Mouse (Mus musculus): ENCODE measurements at regions not wholly inside any gene's neighbourhood (a gene's known extent, or its start where the extent isn't known, plus 50 kb on each side); places are given as distances from the start of the nearest gene placed in this dataset.

GRCm38 (mm10) chr5:100217178-100218035, 57.8 kb upstream of the Tmem150c start:
- no peak overlapping the region for H3K4me3 ChIP-seq

GRCm38 (mm10) chr5:100213901-100214300, 54.3 kb upstream of the Tmem150c start:
- H3K4me2 ChIP-seq (ENCODE audit: low read depth), result no peak overlapping the region
- H3K4me3 ChIP-seq, result no peak overlapping the region
- H3K27me3 ChIP-seq (ENCODE audit: control insufficient read depth, insufficient read depth, insufficient read length), result peaks cover 13% of the 10 kb centered on the region
- no peaks in the 10 kb centered on the region for H3K79me2 ChIP-seq (ENCODE audit: control insufficient read depth, insufficient read depth)
- H3K36me3 ChIP-seq (ENCODE audit: control insufficient read depth, insufficient read depth), result no peaks in the 10 kb centered on the region
- no peak overlapping the region for H3ac ChIP-seq (ENCODE audit: control insufficient read depth, insufficient read length)
- TF ChIP-seq POLR2AphosphoS2 (IDR thresholded peaks at IDR 0.05; ENCODE audit: insufficient read length, low read depth) (no peak), MAX (IDR thresholded peaks at IDR 0.05; ENCODE audit: low read depth) (no peak), TCF12 (IDR thresholded peaks at IDR 0.05; ENCODE audit: insufficient read depth, poor library complexity, severe bottlenecking) (no peak), TCF3 (IDR thresholded peaks at IDR 0.05; ENCODE audit: insufficient read length, low read depth) (no peak), USF1 (IDR thresholded peaks at IDR 0.05; ENCODE audit: low read depth) (no peak), REST (IDR thresholded peaks at IDR 0.05; ENCODE audit: insufficient read depth, insufficient read length) (no peak), SRF (IDR thresholded peaks at IDR 0.05; ENCODE audit: control insufficient read depth, insufficient read length, low read depth) (no peak), E2F4 (IDR thresholded peaks at IDR 0.05; ENCODE audit: insufficient read depth) (no peak), MYOD1 (IDR thresholded peaks at IDR 0.05; ENCODE audit: control insufficient read depth in 1 of 3, insufficient read length in 2 of 3, low read depth in 2 of 3) (no peak), CEBPB (IDR thresholded peaks at IDR 0.05; ENCODE audit: insufficient read depth, poor library complexity, severe bottlenecking) (no peak), POLR2A (IDR thresholded peaks at IDR 0.05; ENCODE audit: insufficient read length, low read depth) (no peak)

More at GRCm38 (mm10) chr5:100217178-100218035, 57.8 kb upstream of the Tmem150c start:
- Histone ChIP-seq H3ac (ENCODE audit: control insufficient read depth, insufficient read length) (no peak overlapping the region), H3K36me3 (ENCODE audit: control insufficient read depth, insufficient read depth) (no peaks in the 10 kb centered on the region), H3K79me2 (ENCODE audit: control insufficient read depth, insufficient read depth) (no peaks in the 10 kb centered on the region), H3K27me3 (ENCODE audit: control insufficient read depth, insufficient read depth, insufficient read length) (peaks cover 13% of the 10 kb centered on the region), H3K4me2 (ENCODE audit: low read depth) (no peak overlapping the region)
- TF ChIP-seq MYOD1 (IDR thresholded peaks at IDR 0.05; ENCODE audit: control insufficient read depth in 1 of 3, insufficient read length in 2 of 3, low read depth in 2 of 3), result no peak
- no peak for TF ChIP-seq MAX (IDR thresholded peaks at IDR 0.05; ENCODE audit: low read depth)
- TF ChIP-seq MYOG (IDR thresholded peaks at IDR 0.05; ENCODE audit: control insufficient read depth in 1 of 3, insufficient read depth in 1 of 3, insufficient read length in 2 of 3, low read depth in 2 of 3), result no peak
- TF ChIP-seq TCF3 (IDR thresholded peaks at IDR 0.05; ENCODE audit: insufficient read length, low read depth), result no peak
- no peak for TF ChIP-seq CEBPB (IDR thresholded peaks at IDR 0.05; ENCODE audit: insufficient read depth, poor library complexity, severe bottlenecking)
- no peak for TF ChIP-seq E2F4 (IDR thresholded peaks at IDR 0.05; ENCODE audit: insufficient read depth)
- TF ChIP-seq TCF12 (IDR thresholded peaks at IDR 0.05; ENCODE audit: insufficient read depth, poor library complexity, severe bottlenecking), result no peak
- TF ChIP-seq USF1 (IDR thresholded peaks at IDR 0.05; ENCODE audit: low read depth), result no peak
- TF ChIP-seq REST (IDR thresholded peaks at IDR 0.05; ENCODE audit: insufficient read depth, insufficient read length), result no peak
- no peak for TF ChIP-seq SRF (IDR thresholded peaks at IDR 0.05; ENCODE audit: control insufficient read depth, insufficient read length, low read depth)
- no peak for TF ChIP-seq POLR2A (IDR thresholded peaks at IDR 0.05; ENCODE audit: insufficient read length, low read depth)
- TF ChIP-seq POLR2AphosphoS2 (IDR thresholded peaks at IDR 0.05; ENCODE audit: insufficient read length, low read depth), result no peak

DNA sequence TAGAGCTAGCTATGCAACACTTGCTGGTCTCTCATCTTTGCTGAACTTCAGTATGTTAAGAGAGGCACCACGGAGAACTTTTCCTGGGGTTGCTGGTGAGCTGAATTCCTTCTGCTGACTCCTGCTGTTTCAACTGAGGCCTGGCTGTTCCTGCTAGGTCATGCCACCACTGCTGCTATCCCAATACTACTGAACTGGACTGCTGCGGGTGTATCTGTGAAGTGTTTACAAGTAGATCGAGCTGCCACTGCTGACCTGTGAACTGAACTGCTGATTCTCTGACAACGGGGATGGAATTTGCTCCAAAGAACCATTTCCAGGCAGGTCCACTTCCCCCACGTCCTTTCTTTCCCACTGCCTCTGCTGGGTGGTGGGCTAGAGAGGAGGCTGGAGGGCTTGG, 51.1 kb upstream of the Tmem150c start:
- H3K79me2 ChIP-seq (ENCODE audit: control insufficient read depth, insufficient read depth), result no peaks in the 10 kb centered on the region
- no peak overlapping the region for H3K4me3 ChIP-seq
- H3K36me3 ChIP-seq (ENCODE audit: control insufficient read depth, insufficient read depth), result no peaks in the 10 kb centered on the region
- TF ChIP-seq POLR2A (IDR thresholded peaks at IDR 0.05; ENCODE audit: insufficient read length, low read depth) (no peak), CEBPB (IDR thresholded peaks at IDR 0.05; ENCODE audit: insufficient read depth, poor library complexity, severe bottlenecking) (no peak), MYOD1 (IDR thresholded peaks at IDR 0.05; ENCODE audit: control insufficient read depth in 1 of 3, insufficient read length in 2 of 3, low read depth in 2 of 3) (no peak), TCF3 (IDR thresholded peaks at IDR 0.05; ENCODE audit: insufficient read length, low read depth) (no peak), MYOG (IDR thresholded peaks at IDR 0.05; ENCODE audit: control insufficient read depth in 1 of 3, insufficient read depth in 1 of 3, insufficient read length in 2 of 3, low read depth in 2 of 3) (no peak), E2F4 (IDR thresholded peaks at IDR 0.05; ENCODE audit: insufficient read depth) (no peak)
- no peak overlapping the region for H3ac ChIP-seq (ENCODE audit: control insufficient read depth, insufficient read length)
- peaks cover 13% of the 10 kb centered on the region for H3K27me3 ChIP-seq (ENCODE audit: control insufficient read depth, insufficient read depth, insufficient read length)
- H3K4me2 ChIP-seq (ENCODE audit: low read depth), result no peak overlapping the region

Measured in myocyte (in vitro differentiated cells).